Mouse (Mus musculus) brown adipose tissue, adult 24 weeks (tissue): ENCODE measurements around the gene Lrrc40. TPM values are rescaled to one million over a fixed set of nuclear protein-coding genes. Genes with fewer than 3 reads are reported as not detected.

Experiments used
- polyA plus RNA-seq: library from polyadenylated mRNA; stranded (reverse); fragments of >200 nt; gene quantifications from 2 replicates; pipeline ENCODE4 v1.2.4, GENCODE M21; 2012; ENCODE audit not compliant: missing spikeins, insufficient read depth, insufficient read length

Gene Lrrc40
- polyA plus RNA-seq, 1 experiment = 19.0 TPM

Other genes starting within 250 kb of the Lrrc40 start
- 1.5 and 3.3 TPM in 2 replicates for gene Cth, start 111.6 kb upstream of the Lrrc40 start, polyA plus RNA-seq
- gene Ankrd13c, start 89.4 kb upstream of the Lrrc40 start, polyA plus RNA-seq = 35.5 and 40.2 TPM in 2 replicates
- 84.0 and 84.9 TPM in 2 replicates for gene Srsf11, start within 50 bp of the Lrrc40 start, polyA plus RNA-seq